Mouse (Mus musculus) gastrocnemius, postnatal 4 days (tissue): ENCODE data around the gene Arsb. TPM values are rescaled to one million over a fixed set of nuclear protein-coding genes. Genes with fewer than 3 reads are reported as not detected.

Experiments
- DNase-seq, 2 experiments: peaks; one replicate each; pipeline ENCODE4 v3.0.0; 2021 to 2022; ENCODE audit warnings: low spot score in 2 of 2, mixed read lengths in 2 of 2
- total RNA-seq, 2 experiments: library from RNA; stranded (reverse); gene quantifications; 2 replicates each; pipeline ENCODE4 v1.2.3; 2021

Arsb gene
- total RNA-seq, 2 experiments from 2014 or later: 17.4 to 18.6 TPM

DNA sequence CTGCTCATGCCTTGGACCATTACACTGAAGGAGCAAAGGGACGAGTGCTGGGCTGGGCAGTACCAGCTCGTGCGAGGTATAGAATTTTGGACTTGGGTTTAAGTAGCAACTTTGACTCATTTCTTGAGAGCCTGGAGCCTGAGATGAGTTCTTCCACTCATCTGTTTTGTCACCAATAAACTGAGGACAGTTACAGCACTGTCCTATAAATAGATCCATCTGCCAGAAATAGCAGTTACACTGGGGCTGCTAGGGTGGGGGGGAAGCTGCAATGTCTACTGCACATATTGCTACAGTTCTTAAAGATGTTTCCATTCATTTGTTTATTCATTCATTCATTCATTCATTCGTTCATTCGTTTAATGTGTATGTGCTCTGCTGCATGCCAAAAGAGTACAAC lies 115.6 kb downstream of the Arsb start:
- DNase-seq: no peak

DNA sequence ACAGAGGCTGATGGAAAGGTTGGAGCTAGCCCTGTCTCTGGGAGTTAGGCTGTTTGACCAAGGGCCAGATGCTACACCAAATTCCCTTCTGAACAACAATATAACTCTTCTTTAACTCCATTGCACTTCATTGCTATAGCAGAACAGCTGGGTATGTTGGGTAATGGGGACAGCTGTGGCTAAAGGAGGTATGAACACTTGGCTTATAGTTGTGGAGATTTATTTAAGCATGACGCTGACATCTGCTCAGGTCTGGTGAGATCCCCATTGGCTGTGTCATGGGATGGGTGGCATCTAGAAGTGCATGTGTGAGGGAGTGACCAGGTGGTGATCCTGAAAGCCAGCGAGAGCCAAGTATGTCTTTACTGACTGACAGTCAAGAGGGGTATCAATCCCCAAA lies 116.8 kb downstream of the Arsb start:
- DNase-seq: peak in 1 of 2 experiments; percentile 40

DNA sequence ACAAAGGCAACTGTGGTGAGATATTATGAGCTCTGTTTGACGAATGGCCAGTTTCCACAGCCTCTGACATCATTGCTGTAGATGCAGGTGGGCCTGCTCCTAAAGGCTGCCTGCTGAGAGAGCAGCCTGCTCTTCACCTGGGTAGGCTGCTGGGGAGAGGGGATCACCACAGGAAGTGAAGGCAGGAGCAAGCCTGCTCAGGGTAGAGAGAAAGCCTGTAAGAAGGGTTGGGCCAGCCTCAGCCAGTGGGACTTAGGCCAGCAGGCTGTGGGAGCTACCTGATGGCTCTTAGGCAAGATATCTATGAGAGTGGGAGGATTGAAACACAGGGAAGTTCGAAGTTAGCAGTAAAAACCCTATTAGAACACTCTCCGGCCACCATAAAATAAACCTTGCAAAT lies 117.5 kb downstream of the Arsb start:
- no peak for DNase-seq

DNA sequence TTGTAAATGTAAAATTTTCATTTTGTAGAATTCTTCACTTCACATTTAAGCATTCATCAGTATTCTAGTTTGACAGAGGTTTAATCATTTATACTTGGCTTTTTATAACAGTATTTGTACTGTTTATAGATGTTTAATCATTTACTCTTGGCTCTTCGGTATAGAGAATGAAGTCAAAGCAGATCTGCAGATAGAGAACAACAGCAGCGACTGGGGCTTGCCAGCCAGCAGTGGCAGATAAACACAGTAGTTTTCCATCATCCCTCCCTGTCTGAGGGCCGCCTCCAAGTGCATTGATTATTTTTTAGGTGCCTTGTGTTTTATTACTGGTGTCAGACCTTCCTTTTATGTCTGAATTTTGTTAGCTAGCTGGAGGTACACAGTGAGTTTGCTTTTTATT lies 118.6 kb downstream of the Arsb start:
- DNase-seq: no peak

DNA sequence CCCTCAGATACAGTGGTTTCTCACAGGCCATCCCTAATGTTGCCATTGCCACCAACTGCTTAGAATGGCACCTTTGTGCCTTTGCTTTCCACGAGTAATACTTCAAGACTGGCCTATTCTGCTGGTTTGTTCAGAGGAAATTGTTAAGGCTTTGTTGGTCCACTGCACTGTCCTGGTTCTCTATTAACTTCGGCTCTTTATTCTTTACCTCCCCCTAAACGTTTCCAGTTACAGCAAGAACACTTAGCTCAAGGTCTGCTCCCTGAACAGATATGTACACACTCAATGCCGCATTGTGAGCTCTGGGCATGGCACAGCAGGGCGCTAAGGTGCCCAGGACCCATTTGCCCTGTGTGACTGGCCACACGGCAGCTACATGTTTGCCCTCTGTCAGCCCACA lies 119.8 kb downstream of the Arsb start:
- DNase-seq: no peak

DNA sequence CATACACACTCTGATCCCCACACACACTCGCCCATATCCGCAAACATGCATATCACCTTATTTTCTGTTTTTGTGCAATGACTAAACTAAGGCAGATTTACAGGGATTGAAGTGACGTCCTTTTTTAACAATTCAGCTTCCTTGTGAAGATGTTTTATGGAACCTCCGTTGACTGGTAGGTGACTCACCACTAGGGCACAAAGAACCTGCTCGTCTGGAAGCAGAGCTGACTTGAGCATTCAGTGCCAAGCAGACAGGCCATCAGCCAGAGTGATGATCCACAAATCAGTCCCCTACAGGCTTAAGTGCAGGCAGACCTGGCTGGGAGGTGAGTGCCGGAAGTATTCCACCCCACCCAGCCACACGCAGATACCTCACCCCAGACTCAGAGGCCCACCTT lies 120.7 kb downstream of the Arsb start:
- DNase-seq: no peak

DNA sequence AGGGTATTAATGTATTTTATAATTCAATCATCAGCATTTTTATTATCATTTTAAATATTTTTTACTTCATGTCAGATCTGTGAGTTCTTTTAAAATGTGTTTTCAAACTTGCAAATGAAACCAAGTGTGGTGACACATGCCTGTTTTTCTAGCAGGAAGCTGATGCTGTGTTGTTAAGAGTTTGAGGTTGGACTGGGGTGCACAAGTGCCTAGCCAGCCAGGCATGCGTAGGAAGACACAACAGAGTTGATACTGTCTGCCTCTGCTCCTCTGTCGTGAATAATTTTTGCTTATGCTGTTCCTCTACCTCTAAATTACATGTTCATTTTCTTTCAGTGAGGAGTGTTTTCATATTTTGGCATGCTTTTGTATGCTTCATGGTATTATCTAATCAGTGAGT lies 122.7 kb downstream of the Arsb start:
- no peak for DNase-seq

DNA sequence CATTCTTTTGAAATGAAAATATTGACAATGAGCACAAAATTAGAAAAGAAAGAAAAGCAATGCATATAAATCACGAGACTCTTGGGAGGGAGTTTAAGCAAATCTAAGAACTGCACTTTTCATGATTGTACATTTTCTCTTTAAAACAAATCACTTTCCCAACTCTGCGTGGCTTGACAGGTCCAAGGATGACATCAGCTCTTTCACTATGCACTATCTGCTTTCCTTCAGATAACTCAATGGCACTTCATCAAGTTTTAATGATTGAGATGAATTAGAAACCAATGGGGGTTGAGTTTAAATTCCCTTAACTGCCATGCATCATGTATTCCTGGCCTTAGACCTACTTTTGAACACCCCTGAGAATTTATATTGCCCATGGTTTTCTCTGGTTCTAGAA lies 124.0 kb downstream of the Arsb start:
- no peak for DNase-seq

DNA sequence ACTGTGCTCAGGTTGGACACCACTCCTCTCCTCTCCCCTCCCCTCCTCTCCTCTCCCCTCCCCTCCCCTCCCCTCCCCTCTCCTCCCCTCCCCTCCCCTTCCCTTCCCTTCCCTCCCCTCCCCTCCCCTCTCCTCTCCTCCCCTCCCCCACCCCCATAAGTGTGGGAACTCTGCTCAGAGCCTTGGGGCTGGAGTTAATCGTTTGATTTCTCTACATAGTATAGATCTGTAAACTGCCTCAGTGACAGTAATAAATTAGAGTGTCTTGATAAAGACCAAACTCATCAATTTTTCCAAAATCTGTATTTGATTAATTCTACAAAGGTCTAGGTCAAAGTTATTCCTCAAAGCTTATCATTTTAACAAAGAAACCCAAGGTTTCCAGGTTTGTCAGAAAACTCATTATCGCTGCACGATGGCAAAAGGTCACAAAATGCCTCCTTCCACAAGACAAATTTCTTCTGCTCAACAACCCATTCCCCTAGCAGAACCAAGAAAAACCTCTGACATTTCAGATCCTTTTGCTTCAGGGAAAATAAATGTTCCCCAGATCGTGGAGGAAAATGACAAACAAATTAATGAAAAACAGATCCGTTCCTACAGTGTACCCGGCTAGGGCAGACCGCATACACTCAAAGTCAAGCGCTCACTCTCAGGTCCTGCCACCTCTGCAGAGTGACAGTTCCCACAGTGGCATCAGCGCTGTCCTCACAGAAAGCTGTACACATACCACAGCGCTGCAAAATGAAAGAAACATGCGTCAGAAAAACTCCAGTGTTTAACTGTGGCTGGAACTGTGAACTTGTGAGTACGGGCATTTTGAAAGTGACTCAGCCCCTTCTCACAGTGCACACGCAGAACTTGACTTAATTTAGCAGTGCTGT lies 126.8 kb downstream of the Arsb start:
- DNase-seq: no peak

DNA sequence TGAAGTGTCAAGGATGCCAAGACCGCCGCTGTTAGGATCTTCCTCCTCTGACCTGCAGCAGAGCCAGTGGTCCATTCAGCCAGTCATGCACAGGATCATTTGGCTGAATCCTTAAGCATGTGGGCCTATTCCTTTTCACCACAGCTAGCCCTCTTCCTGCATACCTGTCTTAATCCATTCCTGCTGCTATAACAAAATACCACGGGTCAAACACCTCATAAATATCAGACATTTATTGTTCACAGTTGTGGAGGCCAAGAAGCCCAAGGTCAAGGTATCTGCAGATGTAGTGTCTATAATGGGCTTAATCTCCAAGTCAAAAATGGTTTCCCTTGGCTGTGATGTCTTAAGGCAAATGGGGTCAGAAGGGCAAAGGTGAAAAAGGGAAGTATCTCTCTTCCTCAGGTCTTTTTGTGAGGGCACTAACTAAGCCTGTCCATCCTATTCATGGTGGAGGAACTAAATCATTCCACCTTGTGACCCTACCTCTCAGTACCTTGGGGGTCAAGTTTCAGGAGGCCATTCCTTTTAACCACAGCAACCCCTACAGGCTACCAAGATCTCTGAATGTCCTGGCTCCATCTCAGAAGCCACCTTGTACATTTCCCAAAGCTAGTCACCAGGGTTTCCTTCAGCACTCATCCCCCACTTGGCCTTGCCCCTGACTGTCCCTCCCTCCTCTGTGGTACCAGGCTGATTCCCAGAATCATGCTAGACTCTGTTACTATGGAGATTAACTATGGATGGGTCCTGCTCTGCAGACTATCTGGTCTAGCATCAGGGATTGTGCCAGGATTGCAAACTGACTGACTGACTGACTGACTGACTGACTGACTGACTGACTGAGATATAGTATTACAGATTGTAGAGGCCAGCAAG lies 128.2 kb downstream of the Arsb start:
- DNase-seq: no peak

DNA sequence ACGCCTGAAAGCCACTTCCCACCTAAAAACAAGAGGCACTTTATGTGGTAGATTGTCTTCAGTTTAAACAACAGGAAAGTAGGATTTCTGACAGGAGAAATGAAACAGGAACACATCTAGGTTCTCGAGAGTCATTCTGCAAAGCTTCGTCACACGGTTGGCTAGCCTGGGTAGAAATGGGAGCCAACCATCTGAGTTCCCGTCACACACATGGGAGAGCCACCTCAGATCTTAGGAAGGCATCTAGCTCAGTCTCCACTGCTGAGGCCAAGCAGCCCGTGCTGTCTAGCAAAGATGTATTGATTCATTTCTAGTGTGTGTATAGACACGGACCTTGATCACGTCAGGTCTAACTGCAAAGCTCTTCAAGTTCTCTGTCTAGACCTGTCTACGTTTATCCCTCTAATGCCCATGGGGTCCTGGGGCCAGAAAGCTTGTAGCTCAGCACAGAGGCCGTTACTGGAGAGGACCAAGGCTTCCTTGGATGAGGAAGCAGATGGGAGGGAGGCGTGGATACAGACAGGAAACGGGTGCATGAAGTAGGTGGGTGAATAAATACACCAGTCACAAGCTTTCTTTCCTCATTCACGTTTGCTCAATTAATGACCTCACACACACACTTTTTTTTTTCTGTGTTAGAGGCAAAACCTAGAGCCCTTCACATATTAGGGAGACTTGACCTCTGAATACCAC lies 129.7 kb downstream of the Arsb start:
- no peak for DNase-seq

DNA sequence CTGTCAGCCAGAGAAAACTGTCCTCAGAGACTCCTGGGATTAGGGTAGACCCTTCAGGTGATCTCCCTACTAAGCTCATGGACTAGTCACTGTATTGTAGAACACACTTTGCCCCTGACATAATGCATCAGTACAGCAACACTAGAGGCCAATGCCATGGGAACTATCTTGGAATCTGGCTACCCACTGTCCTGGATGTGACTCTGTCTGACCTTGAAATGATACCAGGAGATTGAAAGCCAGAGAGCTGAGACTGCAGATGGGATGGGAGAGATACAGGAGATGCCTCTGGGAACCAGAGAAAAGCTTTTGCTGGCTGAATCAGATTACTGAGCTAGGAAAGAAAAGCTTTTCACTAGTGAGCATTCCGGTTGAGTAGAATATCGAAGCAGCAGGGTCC lies 130.7 kb downstream of the Arsb start:
- no peak for DNase-seq

DNA sequence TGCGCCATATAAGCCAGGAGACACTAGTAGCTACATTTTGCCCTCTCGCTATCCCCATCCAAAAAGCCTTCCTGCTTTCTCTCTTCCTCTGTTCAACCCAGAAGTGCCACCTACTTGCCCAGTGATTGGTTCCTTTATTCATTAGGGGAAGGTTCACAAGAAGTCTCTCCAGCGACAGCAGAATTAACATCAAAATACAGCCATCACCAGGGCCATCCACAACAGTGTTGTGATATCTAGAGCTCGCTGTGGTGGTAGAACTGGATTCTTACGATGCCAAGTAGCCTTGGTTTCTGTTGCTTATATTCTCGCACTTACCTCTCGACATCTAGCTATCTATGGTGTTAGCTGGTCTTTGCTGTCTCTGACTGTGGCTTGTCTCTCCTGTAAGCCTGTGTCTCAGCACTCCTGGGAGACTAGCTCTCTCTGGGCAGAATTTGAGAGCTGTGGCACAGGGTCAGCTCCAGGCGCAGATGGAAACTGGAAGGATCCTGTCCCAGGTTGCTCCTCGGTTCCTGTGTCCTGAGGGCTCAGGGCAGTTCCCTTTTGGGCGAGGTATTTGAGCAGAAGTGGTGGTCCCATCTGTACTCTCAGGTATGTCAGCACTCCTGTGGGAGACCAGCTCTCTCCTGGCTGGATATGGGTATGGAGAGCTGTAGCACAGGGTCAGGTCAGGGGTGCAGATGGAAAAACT lies 135.3 kb downstream of the Arsb start:
- no peak for DNase-seq

DNA sequence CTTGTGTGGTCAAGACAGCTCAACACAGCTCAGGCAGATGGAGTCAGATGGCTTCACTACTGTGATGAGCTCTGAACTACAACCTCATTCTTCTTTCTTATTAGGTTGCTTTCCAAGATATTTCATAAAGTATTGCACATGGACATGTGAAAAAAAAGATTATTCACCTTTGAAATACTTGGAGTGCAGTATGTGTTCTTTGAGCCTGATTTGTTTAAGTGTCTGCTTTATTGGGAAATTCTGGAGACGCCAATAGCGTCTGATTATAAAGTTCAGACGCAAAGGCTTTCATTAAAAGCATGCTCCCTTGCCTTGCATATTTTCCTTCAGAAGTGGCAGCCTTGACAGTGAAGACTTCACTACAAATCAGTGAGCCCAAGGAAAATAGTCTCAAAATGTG lies 136.5 kb downstream of the Arsb start:
- no peak for DNase-seq

DNA sequence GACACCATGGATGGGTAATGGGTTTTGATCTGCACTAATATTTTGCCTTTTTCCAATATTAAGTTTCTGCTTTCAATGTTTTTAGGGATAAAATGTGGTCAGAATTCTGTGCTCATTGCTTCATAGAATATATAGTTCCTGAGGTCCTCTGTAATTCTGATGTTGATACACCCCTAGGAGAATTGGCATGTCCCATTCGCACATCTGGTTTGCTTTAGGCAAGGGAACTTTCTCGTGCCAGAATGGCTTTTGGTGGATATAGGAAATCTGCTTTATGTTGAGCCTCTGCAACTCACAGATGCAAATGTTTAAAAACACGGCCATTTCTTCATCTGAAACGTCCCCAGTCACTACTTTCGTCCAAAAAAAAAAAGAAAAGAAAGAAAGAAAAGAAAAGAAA lies 138.4 kb downstream of the Arsb start:
- no peak for DNase-seq

DNA sequence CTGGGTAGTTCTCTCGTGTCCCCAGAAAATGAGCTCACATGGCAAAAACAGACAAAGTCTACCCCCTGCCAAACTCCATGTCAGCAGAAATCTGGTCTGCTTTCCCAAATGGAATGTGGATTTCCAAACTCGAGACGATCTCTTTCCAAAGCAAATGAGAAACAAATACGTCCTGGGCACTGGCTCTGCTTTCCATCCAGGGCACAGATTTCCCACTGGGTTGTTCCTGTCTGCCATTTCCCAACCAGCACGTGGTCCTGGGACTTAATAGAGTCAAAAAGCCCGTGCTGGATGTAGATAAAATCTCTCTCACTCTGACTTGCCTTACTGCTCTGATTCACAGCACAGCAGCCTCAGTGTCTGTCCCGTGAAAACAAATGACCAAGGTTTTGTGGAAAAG lies 139.6 kb downstream of the Arsb start:
- DNase-seq: peak in 1 of 2 experiments; percentile 29

DNA sequence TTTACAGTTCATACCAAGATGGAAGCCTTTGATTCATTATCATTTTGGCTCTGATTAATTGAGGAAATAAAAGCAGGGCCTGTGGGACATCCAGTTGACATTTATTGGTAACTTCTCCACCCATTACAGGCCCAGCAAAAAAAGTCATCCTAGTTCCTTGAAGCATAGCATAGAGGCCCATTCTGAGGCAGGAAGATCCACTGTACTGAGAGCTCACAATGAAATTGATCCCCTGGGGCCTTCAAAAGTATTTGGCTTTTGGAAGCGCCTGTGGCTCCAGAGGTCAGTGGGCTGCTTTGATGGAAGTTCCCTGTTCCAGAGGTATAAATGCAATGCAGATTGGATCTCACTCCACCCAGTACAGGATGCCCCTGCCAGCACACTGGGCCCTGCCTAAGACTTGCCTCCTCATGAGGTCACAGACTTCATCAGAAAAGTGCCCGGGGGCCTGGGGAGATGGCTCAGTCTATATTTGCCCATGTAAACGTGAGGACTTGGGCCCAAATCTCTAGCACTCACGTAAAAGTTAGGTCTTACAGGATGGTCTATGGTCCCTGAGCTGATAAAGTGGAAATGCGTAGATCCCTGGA lies 141.0 kb downstream of the Arsb start:
- DNase-seq: no peak

DNA sequence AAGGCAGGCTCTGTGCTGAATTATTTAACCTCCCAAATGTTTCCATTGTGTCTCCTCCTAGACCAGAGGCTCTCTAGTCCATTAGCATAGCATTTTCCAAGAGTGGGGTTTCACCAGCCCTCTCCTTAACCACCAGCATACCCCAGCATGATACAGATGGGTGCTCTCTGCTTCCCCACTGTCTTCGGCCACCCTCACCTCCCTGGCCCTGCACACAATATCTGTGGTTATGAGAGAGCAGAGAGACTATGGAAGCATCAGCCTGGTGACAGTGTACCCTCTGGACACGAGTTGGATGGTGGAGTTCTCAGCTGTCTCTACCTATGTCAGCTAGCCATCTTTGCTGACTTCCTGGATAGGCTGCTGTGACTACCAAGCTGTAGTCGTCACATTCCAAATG lies 142.8 kb downstream of the Arsb start:
- DNase-seq: no peak

DNA sequence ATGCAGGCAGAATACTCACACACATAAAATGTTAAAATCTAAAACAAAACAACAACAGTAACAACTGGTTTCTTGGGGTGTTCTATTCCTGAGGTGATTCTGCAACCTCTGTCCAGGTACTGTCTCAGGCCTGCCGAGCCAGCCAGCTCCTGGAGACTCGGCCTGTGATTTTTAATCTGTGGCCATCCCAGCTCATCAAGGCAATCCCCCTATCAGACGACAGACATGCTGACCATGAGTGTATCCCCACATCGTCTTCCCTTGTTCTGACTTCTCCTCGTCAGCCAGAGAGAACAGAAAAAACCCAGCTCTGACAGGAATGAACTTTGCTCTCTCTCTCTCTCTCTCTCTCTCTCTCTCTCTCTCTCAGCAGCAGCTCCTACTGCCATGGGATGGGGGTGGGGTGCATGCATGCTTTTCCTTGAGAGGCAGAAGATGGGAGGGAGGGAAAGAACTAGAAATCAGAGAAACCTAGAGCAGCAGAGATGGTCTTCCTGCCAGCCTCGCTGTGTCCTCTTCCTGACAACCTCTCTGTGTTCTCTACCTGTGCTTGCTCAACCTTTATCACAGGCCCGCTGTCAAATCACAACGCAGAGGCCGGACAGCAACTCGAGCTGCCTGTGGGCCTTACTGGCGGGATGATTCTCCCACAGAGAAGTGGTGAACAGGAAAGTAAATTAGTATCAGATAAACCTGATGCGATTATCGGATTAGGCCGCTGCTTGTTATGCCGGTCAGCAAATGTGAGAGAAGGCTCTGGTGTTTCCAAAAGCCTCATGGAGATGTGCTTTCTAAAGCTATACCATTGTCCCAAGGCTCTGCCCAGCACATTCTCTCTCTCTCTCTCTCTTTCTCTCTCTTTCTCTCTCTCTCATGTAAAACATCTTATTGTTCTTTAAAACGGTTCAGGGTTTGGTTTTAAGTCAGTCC lies 144.5 kb downstream of the Arsb start:
- no peak for DNase-seq

DNA sequence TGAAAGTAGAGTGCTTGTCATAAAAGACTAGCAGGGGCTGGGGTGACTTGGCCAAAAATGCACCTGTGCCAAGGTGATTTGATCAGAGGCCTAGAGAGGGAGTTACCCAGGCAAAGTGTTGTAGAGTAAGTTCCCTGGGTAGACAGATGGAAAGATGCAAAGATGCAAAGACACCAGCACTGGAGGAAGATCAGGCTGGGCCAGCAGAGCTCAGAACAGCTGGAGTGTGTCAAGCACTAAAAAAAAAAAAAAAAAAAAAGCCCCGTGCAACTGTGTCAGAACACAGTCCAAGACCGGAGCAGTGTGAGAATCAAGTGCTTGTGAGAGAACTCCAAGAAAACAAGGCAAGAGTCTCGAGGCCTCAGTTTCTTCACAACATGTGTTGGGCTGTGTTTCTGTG lies 148.1 kb downstream of the Arsb start:
- DNase-seq: no peak
